Mouse (Mus musculus): ENCODE measurements around the gene Plekha6. TPM values are rescaled to one million over a fixed set of nuclear protein-coding genes. Genes with fewer than 3 reads are reported as not detected.

Gene Plekha6
- total RNA-seq, 2 experiments from 2014 or later: 22.2 to 32.7 TPM

Other genes with a start within 250 kb of the Plekha6 start
- 100 to 1,000 TPM; 119 to 122 TPM for gene Mdm4, start 133.6 kb upstream of the Plekha6 start, total RNA-seq (2021)
- 10 to 100 TPM; 11.0 to 11.2 TPM for gene Pik3c2b, start 118.5 kb upstream of the Plekha6 start, total RNA-seq (2021)
- gene Ppp1r15b, start 33.1 kb upstream of the Plekha6 start, total RNA-seq (2021): 10 to 100 TPM; 71.6 to 75.0 TPM
- gene Golt1a, start 145.6 kb downstream of the Plekha6 start, total RNA-seq (2021): 1 to 10 TPM in 1 of 2 experiments, under 1 TPM in 1; 0.76 to 2.0 TPM
- not detected for gene Kiss1, start 157.7 kb downstream of the Plekha6 start, total RNA-seq (2021)
- gene Ren1, start 186.3 kb downstream of the Plekha6 start, total RNA-seq (2021): 10 to 100 TPM in 1 of 2 experiments, 1 to 10 TPM in 1; 2.0 to 17.3 TPM
- 10 to 100 TPM in 1 of 2 experiments, 1 to 10 TPM in 1; 8.1 to 12.1 TPM for gene Etnk2, start 199.4 kb downstream of the Plekha6 start, total RNA-seq (2021)